22 mouse cellular contexts compared by ENCODE assay signal in genomic region chr15:25322111-25322510, GRCm38 (mm10).
DNase-seq lines count a peak whose midpoint lies in the region; ATAC-seq and TF ChIP-seq lines count a peak whose summit lies in the region.
"Had no signal": no experiment of that assay in that cellular context is flagged by ENCODE, and none has a peak within 500 bp of the region (broad histone marks: within the 10 kb centered on the region; RNA-seq: fewer than 3 reads in every experiment).

No protein-coding gene starts in this region.

- TF ChIP-seq CTCF in liver, postnatal 0 days (IDR thresholded peaks at IDR 0.05; ENCODE audit: low read depth) = no peak

- H3K36me3 ChIP-seq in liver, postnatal 0 days (replicated peaks; ENCODE audit: insufficient read depth, low read length) = no peaks in the 10 kb centered on the region
- no peaks in the 10 kb centered on the region for H3K36me3 ChIP-seq in liver, embryonic 12.5 days
- H3K36me3 ChIP-seq: G1E; heart, embryonic 15.5 days; kidney, embryonic 15.5 days; limb, embryonic 10.5 days; liver, embryonic 13.5 days had no signal

- H3K27me3 ChIP-seq in liver, postnatal 0 days (ENCODE audit: insufficient read depth, low read length) = no peaks in the 10 kb centered on the region
- no peaks in the 10 kb centered on the region for H3K27me3 ChIP-seq in liver, embryonic 12.5 days (replicated peaks)
- H3K27me3 ChIP-seq: heart, embryonic 15.5 days; kidney, embryonic 15.5 days; liver, embryonic 13.5 days had no signal

- no peaks in the 10 kb centered on the region for H3K9me3 ChIP-seq in liver, postnatal 0 days (ENCODE audit: low read length)
- no peaks in the 10 kb centered on the region for H3K9me3 ChIP-seq in liver, embryonic 12.5 days (replicated peaks)
- H3K9me3 ChIP-seq: heart, embryonic 15.5 days; kidney, embryonic 15.5 days; limb, embryonic 10.5 days; liver, embryonic 13.5 days had no signal

- no peak for ATAC-seq in liver, postnatal 0 days
- no peak for ATAC-seq in liver, embryonic 12.5 days
- ATAC-seq in common myeloid progenitor, adult 5-6 weeks (replicated peaks; ENCODE audit: low read depth, poor library complexity, severe bottlenecking) = peak; percentile 72
- peak; percentile 69 for ATAC-seq in neutrophil, adult 5-6 weeks (ENCODE audit: extremely low read depth, insufficient number of reproducible peaks, low FRiP score, poor library complexity, severe bottlenecking)
- ATAC-seq: forebrain, postnatal 0 days; hindbrain, embryonic 16.5 days; intestine, embryonic 16.5 days had no signal

- H3K4me3 ChIP-seq in liver, postnatal 0 days (ENCODE audit: low read depth, low read length) = no peak overlapping the region
- H3K4me3 ChIP-seq in liver, embryonic 12.5 days = no peak overlapping the region
- H3K4me3 ChIP-seq: heart, embryonic 15.5 days; kidney, embryonic 15.5 days; limb, embryonic 10.5 days; liver, embryonic 13.5 days had no signal

- no peaks in the 10 kb centered on the region for H3K4me1 ChIP-seq in liver, postnatal 0 days (ENCODE audit: insufficient read depth)
- H3K4me1 ChIP-seq in liver, embryonic 12.5 days = no peaks in the 10 kb centered on the region
- H3K4me1 ChIP-seq: heart, embryonic 15.5 days; kidney, embryonic 15.5 days; limb, embryonic 10.5 days; liver, embryonic 13.5 days had no signal

- H3K4me2 ChIP-seq in liver, postnatal 0 days (ENCODE audit: low read depth, low read length) = no peak overlapping the region
- no peak overlapping the region for H3K4me2 ChIP-seq in liver, embryonic 12.5 days
- H3K4me2 ChIP-seq: heart, embryonic 15.5 days; kidney, embryonic 15.5 days; liver, embryonic 13.5 days; midbrain, embryonic 11.5 days had no signal

- DNase-seq in liver, postnatal 0 days = no peak
- peak; percentile 46 for DNase-seq in MEL-GATA-1-ER (ENCODE audit: extremely low read depth, low read depth)
- no peak for DNase-seq in spleen, adult 12 weeks (ENCODE audit: low spot score)
- no peak for DNase-seq in cerebellum, postnatal 4 days (ENCODE audit: low spot score in 2 of 2)
- DNase-seq: cerebellum, adult 9-11 months; forebrain, postnatal 0 days; heart, postnatal 4 days; kidney, postnatal 4 days; liver, embryonic 13.5 days; lung, postnatal 10 days; retina, postnatal 1 day had no signal

- H3K9ac ChIP-seq in liver, postnatal 0 days (replicated peaks) = no peak overlapping the region
- H3K9ac ChIP-seq in liver, embryonic 12.5 days = no peak overlapping the region
- H3K9ac ChIP-seq: forebrain, postnatal 0 days; heart, embryonic 15.5 days; kidney, embryonic 15.5 days; liver, embryonic 13.5 days had no signal

- TF ChIP-seq EP300 in liver, postnatal 0 days (IDR thresholded peaks at IDR 0.05; ENCODE audit: low read depth) = no peak

- H3K27ac ChIP-seq in liver, postnatal 0 days (ENCODE audit: low read depth) = peak overlapping the region; percentile 12; the same call in 1 of the 2 replicates
- no peak overlapping the region for H3K27ac ChIP-seq in liver, embryonic 12.5 days
- H3K27ac ChIP-seq: heart, embryonic 15.5 days; kidney, embryonic 15.5 days; limb, embryonic 10.5 days; liver, embryonic 13.5 days; stomach, postnatal 0 days had no signal

- 68% methylated on average over 3 of the region's 3 CpGs for WGBS in liver, postnatal 0 days (ENCODE audit: insufficient replicate concordance)
- 55% methylated on average over 3 of the region's 3 CpGs for WGBS in liver, embryonic 12.5 days (ENCODE audit: insufficient replicate concordance)

Comparison
In these comparisons a context has a peak if more than half of its experiments do, and no peak if none do; other contexts are left out.
1. ATAC-seq: peak in common myeloid progenitor, adult 5-6 weeks (single experiment) and neutrophil, adult 5-6 weeks (single experiment); none in liver, postnatal 0 days (single experiment) and liver, embryonic 12.5 days (single experiment).